Mouse (Mus musculus): ENCODE results near the gene Grik4. TPM values are rescaled to one million over a fixed set of nuclear protein-coding genes. Genes with fewer than 3 reads are reported as not detected.

The Grik4 gene
- total RNA-seq, 4 experiments from 2014 or later: 0.04 to 0.08 TPM; not detected in 2

GRCm38 (mm10) chr9:42674017-42674412 lies 270.3 kb downstream of the Grik4 start:
- no peak for DNase-seq (ENCODE audit: low spot score in 2 of 2)

GRCm38 (mm10) chr9:42673385-42674016 lies 270.8 kb downstream of the Grik4 start:
- DNase-seq (ENCODE audit: low spot score in 2 of 2): no peak

- DNase-seq (ENCODE audit: low spot score in 2 of 2): no peak
Measured at GRCm38 (mm10) chr9:42672982-42673381, 271.3 kb downstream of the Grik4 start.

- no peak for DNase-seq (ENCODE audit: low spot score in 2 of 2)
Measured at GRCm38 (mm10) chr9:42670619-42671018, 273.7 kb downstream of the Grik4 start.

GRCm38 (mm10) chr9:42661481-42661880 lies 282.8 kb downstream of the Grik4 start:
- DNase-seq (ENCODE audit: low spot score in 2 of 2): no peak

GRCm38 (mm10) chr9:42652756-42653155 lies 291.5 kb downstream of the Grik4 start:
- no peak for DNase-seq (ENCODE audit: low spot score in 2 of 2)

- DNase-seq (ENCODE audit: low spot score in 2 of 2): no peak
Measured at GRCm38 (mm10) chr9:42652309-42652708, 292.0 kb downstream of the Grik4 start.

- DNase-seq (ENCODE audit: low spot score in 2 of 2): no peak
Measured at GRCm38 (mm10) chr9:42649872-42650271, 294.4 kb downstream of the Grik4 start.

- no peak for DNase-seq (ENCODE audit: low spot score in 2 of 2)
Measured at GRCm38 (mm10) chr9:42648051-42648450, 296.2 kb downstream of the Grik4 start.

GRCm38 (mm10) chr9:42647596-42647995 lies 296.7 kb downstream of the Grik4 start:
- no peak for DNase-seq (ENCODE audit: low spot score in 2 of 2)

GRCm38 (mm10) chr9:42646821-42647220 lies 297.5 kb downstream of the Grik4 start:
- DNase-seq (ENCODE audit: low spot score in 2 of 2): no peak

- no peak for DNase-seq (ENCODE audit: low spot score in 2 of 2)
Measured at GRCm38 (mm10) chr9:42645161-42645560, 299.1 kb downstream of the Grik4 start.

- no peak for DNase-seq (ENCODE audit: low spot score in 2 of 2)
Measured at GRCm38 (mm10) chr9:42642821-42643220, 301.5 kb downstream of the Grik4 start.

- DNase-seq (ENCODE audit: low spot score in 2 of 2): no peak
Measured at GRCm38 (mm10) chr9:42641550-42642117, 302.7 kb downstream of the Grik4 start.

GRCm38 (mm10) chr9:42636446-42636845 lies 307.8 kb downstream of the Grik4 start:
- DNase-seq (ENCODE audit: low spot score in 2 of 2): no peak

- no peak for DNase-seq (ENCODE audit: low spot score in 2 of 2)
Measured at GRCm38 (mm10) chr9:42631479-42631878, 312.8 kb downstream of the Grik4 start.

GRCm38 (mm10) chr9:42627634-42628033 lies 316.7 kb downstream of the Grik4 start:
- no peak for DNase-seq (ENCODE audit: low spot score in 2 of 2)

- DNase-seq (ENCODE audit: low spot score in 2 of 2): no peak
Measured at GRCm38 (mm10) chr9:42627146-42627545, 317.1 kb downstream of the Grik4 start.

GRCm38 (mm10) chr9:42626226-42626775 lies 318.0 kb downstream of the Grik4 start:
- DNase-seq (ENCODE audit: low spot score in 2 of 2): no peak

GRCm38 (mm10) chr9:42614409-42614808 lies 329.9 kb downstream of the Grik4 start:
- no peak for DNase-seq (ENCODE audit: low spot score in 2 of 2)

- no peak for DNase-seq (ENCODE audit: low spot score in 2 of 2)
Measured at GRCm38 (mm10) chr9:42613827-42614226, 330.5 kb downstream of the Grik4 start.

- DNase-seq (ENCODE audit: low spot score in 2 of 2): no peak
Measured at GRCm38 (mm10) chr9:42612482-42612991, 331.8 kb downstream of the Grik4 start.

- DNase-seq (ENCODE audit: low spot score in 2 of 2): no peak
Measured at GRCm38 (mm10) chr9:42601445-42601844, 342.8 kb downstream of the Grik4 start.

Measured in gastrocnemius, adult 8-10 months (tissue).